ENCODE assay signal across 22 mouse cellular contexts in the genomic region with DNA sequence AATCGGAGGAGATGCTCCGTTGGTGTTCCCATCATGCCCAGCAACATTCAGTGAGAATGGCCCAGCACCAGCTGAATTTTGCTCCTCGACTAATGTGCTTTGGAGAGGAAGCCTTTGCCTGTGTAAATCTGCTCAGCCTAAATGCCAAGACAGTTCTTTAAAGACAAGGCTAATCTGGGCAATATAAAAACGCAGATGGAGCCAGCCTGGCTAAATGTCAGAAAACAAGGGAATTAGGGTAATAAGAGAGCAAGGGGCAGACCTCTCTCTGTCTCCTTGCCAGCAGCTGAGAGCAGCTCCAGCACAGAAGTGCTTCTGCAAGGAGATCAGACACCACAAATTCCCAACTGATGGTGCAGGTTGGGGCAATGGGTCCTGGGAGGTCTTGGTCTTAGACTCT.
DNase-seq lines count a peak whose midpoint lies in the region; ATAC-seq and TF ChIP-seq lines count a peak whose summit lies in the region.
"Had no signal": no experiment of that assay in that cellular context is flagged by ENCODE, and none has a peak within 500 bp of the region (broad histone marks: within the 10 kb centered on the region; RNA-seq: fewer than 3 reads in every experiment).

No protein-coding gene starts in this region.

- H3K27me3 ChIP-seq in neural tube, embryonic 15.5 days (replicated peaks): no peaks in the 10 kb centered on the region
- H3K27me3 ChIP-seq: embryonic facial prominence, embryonic 12.5 days; heart, embryonic 13.5 days; hindbrain, embryonic 12.5 days; intestine, embryonic 15.5 days had no signal

- H3K4me3 ChIP-seq in layer of hippocampus, adult 2 months: no peak overlapping the region
- H3K4me3 ChIP-seq in neural tube, embryonic 15.5 days (replicated peaks): no peak overlapping the region
- H3K4me3 ChIP-seq: embryonic facial prominence, embryonic 12.5 days; gastrocnemius, adult 2 months; heart, embryonic 13.5 days; hindbrain, embryonic 12.5 days; intestine, embryonic 15.5 days had no signal

- H3K9me3 ChIP-seq in neural tube, embryonic 15.5 days (replicated peaks): no peaks in the 10 kb centered on the region
- H3K9me3 ChIP-seq: embryonic facial prominence, embryonic 12.5 days; G1E; hindbrain, embryonic 12.5 days; intestine, embryonic 15.5 days had no signal

- no peak overlapping the region for H3K4me2 ChIP-seq in neural tube, embryonic 15.5 days
- H3K4me2 ChIP-seq: embryonic facial prominence, embryonic 12.5 days; heart, embryonic 13.5 days; hindbrain, embryonic 12.5 days; intestine, embryonic 15.5 days had no signal

- no peaks in the 10 kb centered on the region for H3K36me3 ChIP-seq in neural tube, embryonic 15.5 days
- H3K36me3 ChIP-seq: embryonic facial prominence, embryonic 12.5 days; G1E; heart, embryonic 13.5 days; hindbrain, embryonic 12.5 days; intestine, embryonic 15.5 days had no signal

- TF ChIP-seq CTCF in layer of hippocampus, adult 2 months (conservative IDR thresholded peaks at IDR 0.05): no peak

- ATAC-seq in neural tube, embryonic 15.5 days (ENCODE audit: low FRiP score): no peak
- ATAC-seq: CD4-positive, CD25-positive, alpha-beta regulatory T cell, adult 4 months; forebrain, embryonic 16.5 days; intestine, embryonic 15.5 days had no signal

- peak overlapping the region; percentile 46; the same call in 1 of the 2 replicates for H3K27ac ChIP-seq in layer of hippocampus, adult 2 months
- H3K27ac ChIP-seq in neural tube, embryonic 15.5 days (replicated peaks): no peak overlapping the region
- H3K27ac ChIP-seq: embryonic facial prominence, embryonic 12.5 days; gastrocnemius, adult 2 months; heart, embryonic 13.5 days; hindbrain, embryonic 12.5 days; intestine, embryonic 15.5 days had no signal

- DNase-seq in cerebellum, adult 11 months: peak; percentile 28
- no peak for DNase-seq in cerebellum, postnatal 36 days
- peak; percentile 55 for DNase-seq in cerebellum, adult 9-11 months
- no peak for DNase-seq in cerebellum, postnatal 25 days
- no peak for DNase-seq in layer of hippocampus, adult 2 months (ENCODE audit: low spot score in 2 of 2)
- no peak for DNase-seq in layer of hippocampus, postnatal 25 days (ENCODE audit: extremely low spot score in 1 of 2, low spot score in 1 of 2)
- DNase-seq in cerebellum, postnatal 10 days: peak; percentile 53 to 55
- DNase-seq: adrenal gland, adult 8-10 months; adrenal gland, postnatal 36 days; B cell, adult 2 months; gastrocnemius, adult 2 months; gastrocnemius, postnatal 25 days; heart, postnatal 4 days; kidney, adult 18-20 months had no signal

- no peak overlapping the region for H3K9ac ChIP-seq in neural tube, embryonic 15.5 days (replicated peaks)
- H3K9ac ChIP-seq: embryonic facial prominence, embryonic 12.5 days; heart, embryonic 13.5 days; hindbrain, embryonic 12.5 days; intestine, embryonic 15.5 days had no signal

- peaks cover 7% of the 10 kb centered on the region; the same call in 1 of the 2 replicates for H3K4me1 ChIP-seq in neural tube, embryonic 15.5 days
- H3K4me1 ChIP-seq: embryonic facial prominence, embryonic 12.5 days; heart, embryonic 13.5 days; intestine, embryonic 15.5 days had no signal

- 53% methylated on average over 4 of the region's 4 CpGs for WGBS in neural tube, embryonic 15.5 days

Comparison
In these comparisons a context has a peak if more than half of its experiments do, and no peak if none do; other contexts are left out.
1. DNase-seq: peak in cerebellum, adult 11 months (single experiment), cerebellum, adult 9-11 months (single experiment) and cerebellum, postnatal 10 days (2 of 2); none in cerebellum, postnatal 36 days (0 of 2), cerebellum, postnatal 25 days (0 of 2), layer of hippocampus, adult 2 months (0 of 2) and layer of hippocampus, postnatal 25 days (0 of 2).